Mouse (Mus musculus) spleen, adult 2 months (tissue): ENCODE results near the gene Ptpn13.

Experiments
- CTCF ChIP-seq: fragments of 200-500 bp; IDR thresholded peaks from 2 replicates; pipeline ENCODE4 v1.5.1; 2011; ENCODE audit warnings: mild to moderate bottlenecking, inconsistent platforms; ENCODE audit not compliant: insufficient read depth, insufficient read length, insufficient replicate concordance; ENCODE audit errors: extremely low read depth
- POLR2A ChIP-seq: fragments of 200-500 bp; IDR thresholded peaks from 2 replicates; pipeline ENCODE4 v1.6.1; 2011; ENCODE audit warnings: low read depth, low read length, inconsistent platforms

DNA sequence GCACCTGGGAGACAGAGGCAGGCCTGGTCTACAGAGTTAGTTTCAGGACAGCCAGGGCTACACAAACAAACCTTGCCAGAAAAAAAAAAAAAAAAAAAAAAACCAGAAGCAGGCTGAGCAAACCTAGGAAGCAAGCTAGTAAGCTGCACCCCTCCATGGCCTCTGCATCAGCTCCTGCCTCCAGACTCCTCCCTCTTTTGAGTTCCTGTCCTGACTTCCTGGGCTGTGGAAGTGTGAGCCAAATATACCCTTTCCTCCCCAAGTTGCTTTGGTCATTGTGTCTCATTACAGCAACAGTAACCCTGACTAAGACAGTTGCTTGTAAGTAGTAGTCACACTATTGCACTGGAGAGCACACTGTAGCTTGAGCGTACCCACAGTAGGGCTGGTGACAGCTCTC is 219.2 kb downstream of the Ptpn13 start:
- TF ChIP-seq CTCF (no peak), POLR2A (no peak)
